Mouse (Mus musculus) heart, embryonic 12.5 days (tissue): ENCODE results near the gene Itgal. TPM values are rescaled to one million over a fixed set of nuclear protein-coding genes. Genes with fewer than 3 reads are reported as not detected.
"Not testable (repeated sequence)": the region's sequence is repeated elsewhere in the genome, so short reads cannot be mapped to it uniquely, and the experiment has no call there.

Source experiments
- ATAC-seq: fragments of 200-750 bp; cut with Nextera tagmentation; 2 replicates; pipeline ENCODE4 v1.8.0; 2017; ENCODE audit warnings: moderate TSS enrichment, moderate library complexity; ENCODE audit not compliant: insufficient number of reproducible peaks, low FRiP score
- H3K27ac ChIP-seq: fragments of 300-500 bp; sonication (generic); 2 replicates; pipeline ENCODE4 v1.5.1; 2016; ENCODE audit warnings: mild to moderate bottlenecking, moderate library complexity; ENCODE audit not compliant: poor library complexity, severe bottlenecking
- H3K27me3 ChIP-seq: fragments of 300-500 bp; sonication (generic); replicated peaks from 2 replicates; pipeline ENCODE4 v1.6.1; 2016; ENCODE audit warnings: mild to moderate bottlenecking, moderate library complexity
- H3K36me3 ChIP-seq: fragments of 300-500 bp; sonication (generic); 2 replicates; pipeline ENCODE4 v1.6.1; 2016; ENCODE audit warnings: mild to moderate bottlenecking, moderate library complexity
- H3K4me1 ChIP-seq: fragments of 300-500 bp; sonication (generic); replicated peaks from 2 replicates; pipeline ENCODE4 v1.6.1; 2016; ENCODE audit warnings: mild to moderate bottlenecking
- H3K4me2 ChIP-seq: fragments of 300-500 bp; sonication (generic); 2 replicates; pipeline ENCODE4 v1.6.1; 2016; ENCODE audit warnings: mild to moderate bottlenecking, moderate library complexity
- H3K4me3 ChIP-seq: fragments of 300-500 bp; sonication (generic); 2 replicates; pipeline ENCODE4 v1.5.1; 2016; ENCODE audit warnings: mild to moderate bottlenecking
- H3K9ac ChIP-seq: fragments of 300-500 bp; sonication (generic); 2 replicates; pipeline ENCODE4 v1.6.1; 2016; ENCODE audit warnings: mild to moderate bottlenecking, moderate library complexity
- H3K9me3 ChIP-seq: fragments of 300-500 bp; sonication (generic); replicated peaks from 2 replicates; pipeline ENCODE4 v1.6.1; 2016; ENCODE audit warnings: mild to moderate bottlenecking, moderate library complexity
- WGBS: fragments of 180-500 bp; shearing (Covaris S2); methylation state at CpG from one replicate; pipeline ENCODE4 v1.1.7; 2016; 5-methylcytosine and 5-hydroxymethylcytosine counted together
- polyA plus RNA-seq: library from polyadenylated mRNA; unstranded; fragments of >200 nt; fragmentation: Nextera tagmentation; extraction: Ambion mirVana; gene quantifications from 2 replicates; pipeline ENCODE4 v1.2.1, GENCODE M21; 2016

Gene Itgal
- 1.0 and 1.1 TPM in 2 replicates for polyA plus RNA-seq

- H3K27ac ChIP-seq: no peak within 1 kb of the TSS
- no peaks in the 10 kb centered on the region for H3K27me3 ChIP-seq
- H3K4me1 ChIP-seq: peaks cover 10% of the 10 kb centered on the region
- H3K9me3 ChIP-seq: no peaks in the 10 kb centered on the region
- H3K4me2 ChIP-seq: no peak within 1 kb of the TSS
- WGBS: 70% methylated on average over 11 of the region's 11 CpGs
- no peak within 1 kb of the TSS for H3K9ac ChIP-seq
- H3K4me3 ChIP-seq: no peak within 1 kb of the TSS
- no peak for ATAC-seq
- no peaks in the 10 kb centered on the region for H3K36me3 ChIP-seq
These were observed at the start of gene Itgal for GRCm38 (mm10) chr7:127296098-127296497. TSS of gene Itgal (plus strand) at chr7:127296260.

GRCm38 (mm10) chr7:127250511-127250910 lies 45.5 kb upstream of the Itgal start:
- WGBS: 90% methylated on average over 8 of the region's 8 CpGs
- ATAC-seq, H3K4me3 ChIP-seq: not testable (repeated sequence)

GRCm38 (mm10) chr7:127252414-127252813 lies 43.6 kb upstream of the Itgal start:
- no peak for ATAC-seq

More at GRCm38 (mm10) chr7:127250511-127250910, 45.5 kb upstream of the Itgal start:
- H3K36me3 ChIP-seq: peaks cover 27% of the 10 kb centered on the region
- H3K27ac ChIP-seq, H3K9me3 ChIP-seq, H3K27me3 ChIP-seq, H3K4me2 ChIP-seq, H3K9ac ChIP-seq: not testable (repeated sequence)
- peaks cover 16% of the 10 kb centered on the region for H3K4me1 ChIP-seq

GRCm38 (mm10) chr7:127253341-127253740 lies 42.7 kb upstream of the Itgal start:
- Histone ChIP-seq H3K4me2 (peak overlapping the region; percentile 73), H3K9me3 (no peaks in the 10 kb centered on the region), H3K36me3 (peaks cover 26% of the 10 kb centered on the region), H3K4me3 (peak overlapping the region; percentile 55), H3K9ac (peak overlapping the region; percentile 76), H3K4me1 (peaks cover 8% of the 10 kb centered on the region), H3K27ac (peak overlapping the region; percentile 71), H3K27me3 (no peaks in the 10 kb centered on the region)
- WGBS: 79% methylated on average over 6 of the region's 6 CpGs
- ATAC-seq: no peak

More at GRCm38 (mm10) chr7:127252414-127252813, 43.6 kb upstream of the Itgal start:
- H3K27me3 ChIP-seq: no peaks in the 10 kb centered on the region
- H3K4me3 ChIP-seq: no peak overlapping the region
- H3K9ac ChIP-seq: no peak overlapping the region
- H3K4me1 ChIP-seq: peaks cover 8% of the 10 kb centered on the region
- no peaks in the 10 kb centered on the region for H3K9me3 ChIP-seq
- no peak overlapping the region for H3K27ac ChIP-seq
- 94% methylated on average over 2 of the region's 2 CpGs for WGBS
- peaks cover 25% of the 10 kb centered on the region for H3K36me3 ChIP-seq
- H3K4me2 ChIP-seq: no peak overlapping the region

GRCm38 (mm10) chr7:127253821-127254769 lies 42.0 kb upstream of the Itgal start:
- peak overlapping the region; percentile 71 for H3K27ac ChIP-seq
- under 1% methylated on average over 136 of the region's 136 CpGs for WGBS
- peak overlapping the region; percentile 73 for H3K4me2 ChIP-seq
- H3K36me3 ChIP-seq: peaks cover 26% of the 10 kb centered on the region
- peaks cover 11% of the 10 kb centered on the region for H3K4me1 ChIP-seq
- no peaks in the 10 kb centered on the region for H3K27me3 ChIP-seq
- H3K9ac ChIP-seq: peak overlapping the region; percentile 76
- H3K9me3 ChIP-seq: no peaks in the 10 kb centered on the region
- peak overlapping the region; percentile 55 for H3K4me3 ChIP-seq
- ATAC-seq: peak; percentile 92

GRCm38 (mm10) chr7:127255008-127255407 lies 41.1 kb upstream of the Itgal start:
- peak overlapping the region; percentile 73 for H3K4me2 ChIP-seq
- peaks cover 17% of the 10 kb centered on the region for H3K36me3 ChIP-seq
- ATAC-seq: no peak
- 19% methylated on average over 4 of the region's 4 CpGs for WGBS
- no peaks in the 10 kb centered on the region for H3K9me3 ChIP-seq
- H3K27ac ChIP-seq: no peak overlapping the region
- no peaks in the 10 kb centered on the region for H3K27me3 ChIP-seq
- peak overlapping the region; percentile 55 for H3K4me3 ChIP-seq
- peaks cover 19% of the 10 kb centered on the region for H3K4me1 ChIP-seq
- H3K9ac ChIP-seq: peak overlapping the region; percentile 73; the same call in 1 of the 2 replicates

- Histone ChIP-seq H3K36me3 (peaks cover 15% of the 10 kb centered on the region), H3K4me2 (no peak overlapping the region), H3K4me3 (no peak overlapping the region), H3K9ac (no peak overlapping the region), H3K4me1 (peaks cover 20% of the 10 kb centered on the region), H3K27ac (no peak overlapping the region), H3K9me3 (no peaks in the 10 kb centered on the region), H3K27me3 (no peaks in the 10 kb centered on the region)
- ATAC-seq: no peak
- 79% methylated on average over 2 of the region's 2 CpGs for WGBS
These were observed 40.1 kb upstream of the Itgal start for GRCm38 (mm10) chr7:127255965-127256364.

- peaks cover 15% of the 10 kb centered on the region for H3K36me3 ChIP-seq
- no peaks in the 10 kb centered on the region for H3K27me3 ChIP-seq
- H3K4me3 ChIP-seq: no peak overlapping the region
- ATAC-seq: no peak
- H3K4me2 ChIP-seq: no peak overlapping the region
- no peaks in the 10 kb centered on the region for H3K9me3 ChIP-seq
- H3K27ac ChIP-seq: no peak overlapping the region
- peaks cover 26% of the 10 kb centered on the region for H3K4me1 ChIP-seq
- WGBS: 87% methylated on average over 5 of the region's 5 CpGs
- H3K9ac ChIP-seq: no peak overlapping the region
These were observed 39.5 kb upstream of the Itgal start for GRCm38 (mm10) chr7:127256518-127256917.

GRCm38 (mm10) chr7:127259186-127259905 lies 36.7 kb upstream of the Itgal start:
- Histone ChIP-seq H3K4me1 (peaks cover 26% of the 10 kb centered on the region), H3K4me3 (peak overlapping the region; percentile 70), H3K9ac (peak overlapping the region; percentile 76; the same call in 1 of the 2 replicates), H3K4me2 (peak overlapping the region; percentile 86), H3K27me3 (no peaks in the 10 kb centered on the region), H3K9me3 (no peaks in the 10 kb centered on the region), H3K36me3 (peaks cover 15% of the 10 kb centered on the region), H3K27ac (no peak overlapping the region)
- 77% methylated on average over 8 of the region's 8 CpGs for WGBS
- no peak for ATAC-seq

GRCm38 (mm10) chr7:127260309-127261111 lies 35.5 kb upstream of the Itgal start, which contains the start of gene Dctpp1:
TSS of gene Dctpp1 (minus strand) at chr7:127260709.
- Histone ChIP-seq H3K4me3 (peak within 1 kb of the TSS; percentile 70), H3K4me1 (peaks cover 18% of the 10 kb centered on the region; the same call in 1 of the 2 replicates), H3K27ac (no peak within 1 kb of the TSS), H3K4me2 (peak within 1 kb of the TSS; percentile 86), H3K9ac (peak within 1 kb of the TSS; percentile 76), H3K27me3 (no peaks in the 10 kb centered on the region), H3K9me3 (no peaks in the 10 kb centered on the region), H3K36me3 (peaks cover 15% of the 10 kb centered on the region)
- WGBS: under 1% methylated on average over 50 of the region's 50 CpGs
- ATAC-seq: peak; percentile 98
